Mouse (Mus musculus): ENCODE results near the gene Prepl.

The Prepl gene

GRCm38 (mm10) chr17:85024237-85024636 lies 65.8 kb downstream of the Prepl start:
- no peak for DNase-seq (ENCODE audit: extremely low read depth, low read depth, low spot score)

- DNase-seq (ENCODE audit: extremely low read depth, low read depth, low spot score): no peak
These were observed 66.5 kb downstream of the Prepl start for GRCm38 (mm10) chr17:85023247-85024167.

- no peak for DNase-seq (ENCODE audit: extremely low read depth, low read depth, low spot score)
These were observed 69.7 kb downstream of the Prepl start for GRCm38 (mm10) chr17:85020343-85020742.

GRCm38 (mm10) chr17:85018794-85019193 lies 71.2 kb downstream of the Prepl start:
- DNase-seq (ENCODE audit: extremely low read depth, low read depth, low spot score): no peak

GRCm38 (mm10) chr17:85018344-85018743 lies 71.7 kb downstream of the Prepl start:
- no peak for DNase-seq (ENCODE audit: extremely low read depth, low read depth, low spot score)

- no peak for DNase-seq (ENCODE audit: extremely low read depth, low read depth, low spot score)
These were observed 75.4 kb downstream of the Prepl start for GRCm38 (mm10) chr17:85014632-85015031.

- DNase-seq (ENCODE audit: extremely low read depth, low read depth, low spot score): no peak
These were observed 76.6 kb downstream of the Prepl start for GRCm38 (mm10) chr17:85013485-85013884.
